In genomic region chr3:63137391-63138147, GRCm38 (mm10) we compare ENCODE assay signal across 12 mouse cellular contexts.
DNase-seq lines count a peak whose midpoint lies in the region; ATAC-seq and TF ChIP-seq lines count a peak whose summit lies in the region.
"Had no signal": no experiment of that assay in that cellular context is flagged by ENCODE, and none has a peak within 500 bp of the region (broad histone marks: within the 10 kb centered on the region; RNA-seq: fewer than 3 reads in every experiment).

No protein-coding gene starts in this region.

- 49% methylated on average over 10 of the region's 10 CpGs for WGBS in limb, embryonic 12.5 days
- WGBS in limb, embryonic 10.5 days = 81% methylated on average over 10 of the region's 10 CpGs

- no peaks in the 10 kb centered on the region for H3K9me3 ChIP-seq in limb, embryonic 12.5 days
- no peaks in the 10 kb centered on the region for H3K9me3 ChIP-seq in limb, embryonic 10.5 days (replicated peaks)
- H3K9me3 ChIP-seq: intestine, embryonic 15.5 days had no signal

- H3K4me3 ChIP-seq in limb, embryonic 12.5 days (replicated peaks) = no peak overlapping the region
- no peak overlapping the region for H3K4me3 ChIP-seq in limb, embryonic 10.5 days
- H3K4me3 ChIP-seq in embryonic fibroblast, embryonic 13.5 days (ENCODE audit: insufficient read depth, low read length) = no peak overlapping the region
- H3K4me3 ChIP-seq: intestine, embryonic 15.5 days had no signal

- H3K4me2 ChIP-seq in limb, embryonic 12.5 days = no peak overlapping the region
- H3K4me2 ChIP-seq: intestine, embryonic 15.5 days; liver, embryonic 11.5 days had no signal

- ATAC-seq in limb, embryonic 12.5 days (ENCODE audit: insufficient number of reproducible peaks, insufficient read depth, low FRiP score, low TSS enrichment, low read depth) = no peak
- ATAC-seq: intestine, embryonic 15.5 days had no signal

- peaks cover 14% of the 10 kb centered on the region for H3K4me1 ChIP-seq in limb, embryonic 12.5 days (replicated peaks)
- H3K4me1 ChIP-seq in limb, embryonic 10.5 days = 0 out of 2 replicates have a peak, but pooled peaks cover 8% of the 10 kb centered on the region
- no peaks in the 10 kb centered on the region; the same call in 1 of the 2 replicates for H3K4me1 ChIP-seq in embryonic fibroblast, embryonic 13.5 days (ENCODE audit: control insufficient read depth, insufficient read depth, low read length)
- H3K4me1 ChIP-seq: intestine, embryonic 15.5 days had no signal

- no peak for TF ChIP-seq CTCF in embryonic fibroblast, embryonic 13.5 days (IDR thresholded peaks at IDR 0.05; ENCODE audit: borderline replicate concordance, insufficient read depth, low read length)

- no peaks in the 10 kb centered on the region for H3K27me3 ChIP-seq in limb, embryonic 12.5 days
- no peaks in the 10 kb centered on the region for H3K27me3 ChIP-seq in limb, embryonic 10.5 days (ENCODE audit: low read depth, poor library complexity, severe bottlenecking)
- H3K27me3 ChIP-seq: intestine, embryonic 15.5 days had no signal

- TF ChIP-seq POLR2A in embryonic fibroblast, embryonic 13.5 days (IDR thresholded peaks at IDR 0.05; ENCODE audit: low read depth, low read length) = no peak

- H3K36me3 ChIP-seq in limb, embryonic 12.5 days = no peaks in the 10 kb centered on the region
- no peaks in the 10 kb centered on the region for H3K36me3 ChIP-seq in limb, embryonic 10.5 days
- H3K36me3 ChIP-seq: intestine, embryonic 15.5 days had no signal

- peak; percentile 12 for DNase-seq in embryo, embryonic 11 days
- DNase-seq in embryo, embryonic 9.5 days (ENCODE audit: extremely low spot score) = no peak
- no peak for DNase-seq in limb, embryonic 10.5 days (ENCODE audit: low spot score)
- DNase-seq in lung, postnatal 25 days (ENCODE audit: low spot score) = peak; percentile 7
- no peak for DNase-seq in thymus, postnatal 0 days (ENCODE audit: low spot score)
- no peak for DNase-seq in right cerebral cortex, adult 2 months (ENCODE audit: low spot score in 2 of 2)
- DNase-seq: cerebellum, postnatal 10 days; heart, postnatal 36 days had no signal

- H3K27ac ChIP-seq in limb, embryonic 12.5 days = peak overlapping the region; percentile 56
- H3K27ac ChIP-seq in limb, embryonic 10.5 days = no peak overlapping the region
- peak overlapping the region; percentile 78 for H3K27ac ChIP-seq in embryonic fibroblast, embryonic 13.5 days (ENCODE audit: insufficient read depth, low read length)
- H3K27ac ChIP-seq: intestine, embryonic 15.5 days had no signal

- no peak overlapping the region for H3K9ac ChIP-seq in limb, embryonic 12.5 days (replicated peaks)
- H3K9ac ChIP-seq: intestine, embryonic 15.5 days had no signal

Comparison
In these comparisons a context has a peak if more than half of its experiments do, and no peak if none do; other contexts are left out.
1. DNase-seq: peak in embryo, embryonic 11 days (single experiment) and lung, postnatal 25 days (single experiment); none in embryo, embryonic 9.5 days (single experiment), limb, embryonic 10.5 days (single experiment), thymus, postnatal 0 days (single experiment) and right cerebral cortex, adult 2 months (0 of 2).